ENCODE assay signal across 18 mouse cellular contexts in genomic region chr19:18815170-18815569, GRCm38 (mm10).
DNase-seq lines count a peak whose midpoint lies in the region; ATAC-seq lines count a peak whose summit lies in the region.
"Had no signal": no experiment of that assay in that cellular context is flagged by ENCODE, and none has a peak within 500 bp of the region (broad histone marks: within the 10 kb centered on the region; RNA-seq: fewer than 3 reads in every experiment).

No protein-coding gene starts in this region.

- ATAC-seq in kidney, embryonic 14.5 days (ENCODE audit: low FRiP score, low TSS enrichment), result peak; percentile 90
- ATAC-seq: forebrain, embryonic 15.5 days had no signal

- H3K36me3 ChIP-seq in kidney, embryonic 14.5 days (ENCODE audit: control insufficient read depth, insufficient read depth, low read length), result no peaks in the 10 kb centered on the region
- H3K36me3 ChIP-seq: embryonic facial prominence, embryonic 10.5 days; forebrain, embryonic 15.5 days; heart, embryonic 15.5 days; hindbrain, embryonic 13.5 days had no signal

- peak overlapping the region; percentile 31 for H3K4me2 ChIP-seq in kidney, embryonic 14.5 days (replicated peaks; ENCODE audit: low read depth, low read length)
- H3K4me2 ChIP-seq: forebrain, embryonic 15.5 days; heart, embryonic 11.5 days; heart, embryonic 15.5 days; hindbrain, embryonic 13.5 days had no signal

- peak; percentile 54 for DNase-seq in kidney, adult 18-20 months
- peak; percentile 39 for DNase-seq in kidney, postnatal 10 days
- peak; percentile 44 to 68 for DNase-seq in kidney, postnatal 4 days
- no peak for DNase-seq in cerebellum, adult 18-20 months
- no peak for DNase-seq in ovary, postnatal 10 days (ENCODE audit: low spot score)
- DNase-seq in spleen, adult 18-20 months, result no peak
- DNase-seq in right cerebral cortex, adult 18-20 months, result no peak
- DNase-seq: adrenal gland, postnatal 10 days; cerebellum, adult 11 months; cerebellum, adult 9-11 months; heart, adult 2 months; heart, postnatal 14 days had no signal

- no peak overlapping the region for H3K9ac ChIP-seq in kidney, embryonic 14.5 days (ENCODE audit: low read depth, low read length)
- H3K9ac ChIP-seq: forebrain, embryonic 15.5 days; heart, embryonic 15.5 days; hindbrain, embryonic 13.5 days had no signal

- H3K9me3 ChIP-seq in kidney, embryonic 14.5 days (ENCODE audit: control insufficient read depth, low read length), result no peaks in the 10 kb centered on the region
- H3K9me3 ChIP-seq: embryonic facial prominence, embryonic 10.5 days; forebrain, embryonic 15.5 days; heart, embryonic 15.5 days; hindbrain, embryonic 13.5 days had no signal

- H3K27ac ChIP-seq in kidney, embryonic 14.5 days (ENCODE audit: low read depth, low read length), result peak overlapping the region; percentile 42; the same call in 1 of the 2 replicates
- H3K27ac ChIP-seq: embryonic facial prominence, embryonic 10.5 days; forebrain, embryonic 15.5 days; heart, adult 2 months; heart, embryonic 15.5 days; hindbrain, embryonic 13.5 days had no signal

- no peaks in the 10 kb centered on the region for H3K4me1 ChIP-seq in kidney, embryonic 14.5 days (ENCODE audit: control insufficient read depth, insufficient read depth, low read length)
- H3K4me1 ChIP-seq: embryonic facial prominence, embryonic 10.5 days; forebrain, embryonic 15.5 days; heart, embryonic 15.5 days; hindbrain, embryonic 13.5 days had no signal

- H3K27me3 ChIP-seq in kidney, embryonic 14.5 days (ENCODE audit: control insufficient read depth, insufficient read depth, low read length), result no peaks in the 10 kb centered on the region
- H3K27me3 ChIP-seq: forebrain, embryonic 15.5 days; heart, embryonic 15.5 days; hindbrain, embryonic 13.5 days had no signal

- peak overlapping the region; percentile 6; the same call in 1 of the 2 replicates for H3K4me3 ChIP-seq in kidney, embryonic 14.5 days (ENCODE audit: low read length)
- H3K4me3 ChIP-seq: embryonic facial prominence, embryonic 10.5 days; forebrain, embryonic 15.5 days; heart, adult 2 months; heart, embryonic 15.5 days; hindbrain, embryonic 13.5 days had no signal

- 22% methylated on average over 13 of the region's 13 CpGs for WGBS in kidney, embryonic 14.5 days

Comparison
In these comparisons a context has a peak if more than half of its experiments do, and no peak if none do; other contexts are left out.
1. DNase-seq: peak in kidney, adult 18-20 months (single experiment), kidney, postnatal 10 days (single experiment) and kidney, postnatal 4 days (2 of 2); none in cerebellum, adult 18-20 months (0 of 2), ovary, postnatal 10 days (single experiment), spleen, adult 18-20 months (0 of 2) and right cerebral cortex, adult 18-20 months (single experiment).